Mouse (Mus musculus) hindbrain, embryonic 15.5 days (tissue): ENCODE data around the gene Aldh3b1. TPM values are rescaled to one million over a fixed set of nuclear protein-coding genes. Genes with fewer than 3 reads are reported as not detected.

ENCODE experiments used
- ATAC-seq: fragments of 200-750 bp; cut with Nextera tagmentation; 2 replicates; pipeline ENCODE4 v1.8.0; 2017; ENCODE audit warnings: low read depth, moderate number of reproducible peaks, moderate TSS enrichment; ENCODE audit not compliant: low FRiP score
- H3K27ac ChIP-seq: fragments of 300-500 bp; sonication (generic); replicated peaks from 2 replicates; pipeline ENCODE4 v1.5.1; 2015; ENCODE audit warnings: mild to moderate bottlenecking, inconsistent platforms
- H3K27me3 ChIP-seq: fragments of 300-500 bp; sonication (generic); 2 replicates; pipeline ENCODE4 v1.6.1; 2015; ENCODE audit warnings: control low read depth, inconsistent platforms
- H3K36me3 ChIP-seq: fragments of 300-500 bp; sonication (generic); 2 replicates; pipeline ENCODE4 v1.6.1; 2015; ENCODE audit warnings: control low read depth, inconsistent platforms
- H3K4me1 ChIP-seq: fragments of 300-500 bp; sonication (generic); replicated peaks from 2 replicates; pipeline ENCODE4 v1.6.1; 2015; ENCODE audit warnings: control low read depth, inconsistent platforms
- H3K4me2 ChIP-seq: fragments of 300-500 bp; sonication (generic); 2 replicates; pipeline ENCODE4 v1.6.1; 2015; ENCODE audit warnings: moderate library complexity, mild to moderate bottlenecking, inconsistent platforms
- H3K4me3 ChIP-seq: fragments of 300-500 bp; sonication (generic); 2 replicates; pipeline ENCODE4 v1.5.1; 2015; ENCODE audit warnings: mild to moderate bottlenecking, inconsistent platforms
- H3K9ac ChIP-seq: fragments of 300-500 bp; sonication (generic); 2 replicates; pipeline ENCODE4 v1.6.1; 2015; ENCODE audit warnings: inconsistent platforms
- H3K9me3 ChIP-seq: fragments of 300-500 bp; sonication (generic); 2 replicates; pipeline ENCODE4 v1.6.1; 2016; ENCODE audit warnings: control low read depth, inconsistent platforms
- WGBS: fragments of 180-500 bp; shearing (Covaris S2); methylation state at CpG from one replicate; pipeline ENCODE4 v1.1.7; 2015; 5-methylcytosine and 5-hydroxymethylcytosine counted together
- polyA plus RNA-seq: library from polyadenylated mRNA; unstranded; fragments of >200 nt; fragmentation: Nextera tagmentation; extraction: Ambion mirVana; gene quantifications from 2 replicates; pipeline ENCODE4 v1.2.1, GENCODE M21; 2015

Gene Aldh3b1
- polyA plus RNA-seq, 1 experiment from 2014 or later: 2.7 TPM

- Histone ChIP-seq H3K36me3 (no peaks in the 10 kb centered on the region), H3K27ac (no peak overlapping the region), H3K4me1 (peaks cover 16% of the 10 kb centered on the region), H3K9ac (peak overlapping the region; percentile 34; the same call in 1 of the 2 replicates), H3K4me3 (peak overlapping the region; percentile 37), H3K4me2 (peak overlapping the region; percentile 72), H3K27me3 (peaks cover 10% of the 10 kb centered on the region; the same call in 1 of the 2 replicates), H3K9me3 (no peaks in the 10 kb centered on the region)
- 0 out of 2 replicates have a peak, but pooled peaks have one; percentile 27 for ATAC-seq
- 8% methylated on average over 22 of the region's 22 CpGs for WGBS
Observed at GRCm38 (mm10) chr19:3935896-3936850, 6.6 kb upstream of the Aldh3b1 start.

GRCm38 (mm10) chr19:3935032-3935895, 5.7 kb upstream of the Aldh3b1 start, which contains the start of gene Unc93b1:
TSS of gene Unc93b1 (plus strand) at chr19:3935186.
- Histone ChIP-seq H3K9me3 (no peaks in the 10 kb centered on the region), H3K27me3 (peaks cover 10% of the 10 kb centered on the region; the same call in 1 of the 2 replicates), H3K9ac (peak within 1 kb of the TSS; percentile 34; the same call in 1 of the 2 replicates), H3K36me3 (no peaks in the 10 kb centered on the region), H3K27ac (no peak within 1 kb of the TSS), H3K4me2 (peak within 1 kb of the TSS; percentile 72), H3K4me3 (peak within 1 kb of the TSS; percentile 37), H3K4me1 (peaks cover 25% of the 10 kb centered on the region)
- 9% methylated on average over 41 of the region's 42 CpGs for WGBS
- ATAC-seq: peak; percentile 69; the same call in 1 of the 2 replicates

- Histone ChIP-seq H3K4me1 (peaks cover 41% of the 10 kb centered on the region), H3K36me3 (no peaks in the 10 kb centered on the region), H3K27me3 (peaks cover 10% of the 10 kb centered on the region; the same call in 1 of the 2 replicates), H3K27ac (no peak overlapping the region), H3K4me2 (no peak overlapping the region), H3K9ac (no peak overlapping the region), H3K9me3 (no peaks in the 10 kb centered on the region), H3K4me3 (no peak overlapping the region)
- 91% methylated on average over 9 of the region's 9 CpGs for WGBS
- ATAC-seq: no peak
Observed at GRCm38 (mm10) chr19:3931716-3932115, 2.1 kb upstream of the Aldh3b1 start.

- no peaks in the 10 kb centered on the region for H3K36me3 ChIP-seq
- H3K27me3 ChIP-seq: peaks cover 6% of the 10 kb centered on the region; the same call in 1 of the 2 replicates
- H3K9ac ChIP-seq: no peak overlapping the region
- H3K9me3 ChIP-seq: no peaks in the 10 kb centered on the region
- WGBS: 65% methylated on average over 21 of the region's 21 CpGs
- no peak overlapping the region for H3K4me2 ChIP-seq
- H3K27ac ChIP-seq: peak overlapping the region; percentile 73
- peaks cover 29% of the 10 kb centered on the region for H3K4me1 ChIP-seq
- no peak for ATAC-seq
- H3K4me3 ChIP-seq: no peak overlapping the region
Observed at GRCm38 (mm10) chr19:3930262-3931057, 852 bp upstream of the Aldh3b1 start.

- no peak overlapping the region for H3K4me3 ChIP-seq
- no peaks in the 10 kb centered on the region for H3K36me3 ChIP-seq
- no peak overlapping the region for H3K9ac ChIP-seq
- peaks cover 25% of the 10 kb centered on the region for H3K4me1 ChIP-seq
- WGBS: 58% methylated on average over 4 of the region's 4 CpGs
- no peaks in the 10 kb centered on the region for H3K9me3 ChIP-seq
- no peaks in the 10 kb centered on the region for H3K27me3 ChIP-seq
- no peak overlapping the region; the same call in 1 of the 2 replicates for H3K4me2 ChIP-seq
- ATAC-seq: 0 out of 2 replicates have a peak, but pooled peaks have one; percentile 3
- H3K27ac ChIP-seq: peak overlapping the region; percentile 73; the same call in 1 of the 2 replicates
Observed at GRCm38 (mm10) chr19:3928779-3929178, 829 bp downstream of the Aldh3b1 start.

GRCm38 (mm10) chr19:3927989-3928388, 1.6 kb downstream of the Aldh3b1 start:
- H3K4me2 ChIP-seq: no peak overlapping the region
- peaks cover 25% of the 10 kb centered on the region for H3K4me1 ChIP-seq
- H3K4me3 ChIP-seq: no peak overlapping the region
- no peak overlapping the region for H3K27ac ChIP-seq
- H3K9me3 ChIP-seq: no peaks in the 10 kb centered on the region
- no peaks in the 10 kb centered on the region for H3K36me3 ChIP-seq
- no peak for ATAC-seq
- no peaks in the 10 kb centered on the region for H3K27me3 ChIP-seq
- 81% methylated on average over 4 of the region's 4 CpGs for WGBS
- H3K9ac ChIP-seq: no peak overlapping the region

GRCm38 (mm10) chr19:3926685-3927084, 2.9 kb downstream of the Aldh3b1 start:
- Histone ChIP-seq H3K4me3 (no peak overlapping the region), H3K27me3 (no peaks in the 10 kb centered on the region), H3K36me3 (no peaks in the 10 kb centered on the region), H3K9me3 (no peaks in the 10 kb centered on the region), H3K4me1 (peaks cover 25% of the 10 kb centered on the region), H3K27ac (no peak overlapping the region), H3K9ac (no peak overlapping the region), H3K4me2 (no peak overlapping the region)
- 65% methylated on average over 6 of the region's 6 CpGs for WGBS
- ATAC-seq: no peak

- no peak for ATAC-seq
- WGBS: 70% methylated on average over 3 of the region's 3 CpGs
Observed at GRCm38 (mm10) chr19:3926279-3926678, 3.3 kb downstream of the Aldh3b1 start.

GRCm38 (mm10) chr19:3925859-3926258, 3.7 kb downstream of the Aldh3b1 start:
- Histone ChIP-seq H3K9me3 (no peaks in the 10 kb centered on the region), H3K9ac (no peak overlapping the region), H3K4me2 (no peak overlapping the region), H3K27me3 (no peaks in the 10 kb centered on the region), H3K36me3 (no peaks in the 10 kb centered on the region), H3K4me3 (no peak overlapping the region), H3K4me1 (peaks cover 22% of the 10 kb centered on the region), H3K27ac (no peak overlapping the region)
- ATAC-seq: no peak
- WGBS: 80% methylated on average over 6 of the region's 6 CpGs

More at GRCm38 (mm10) chr19:3926279-3926678, 3.3 kb downstream of the Aldh3b1 start:
- Histone ChIP-seq H3K9me3 (no peaks in the 10 kb centered on the region), H3K4me1 (peaks cover 25% of the 10 kb centered on the region), H3K27me3 (no peaks in the 10 kb centered on the region), H3K36me3 (no peaks in the 10 kb centered on the region), H3K4me2 (no peak overlapping the region), H3K4me3 (no peak overlapping the region), H3K9ac (no peak overlapping the region), H3K27ac (no peak overlapping the region)

GRCm38 (mm10) chr19:3924868-3925267, 4.7 kb downstream of the Aldh3b1 start:
- Histone ChIP-seq H3K27me3 (no peaks in the 10 kb centered on the region), H3K36me3 (no peaks in the 10 kb centered on the region), H3K9ac (no peak overlapping the region), H3K4me1 (peaks cover 12% of the 10 kb centered on the region), H3K27ac (no peak overlapping the region), H3K4me2 (no peak overlapping the region), H3K4me3 (no peak overlapping the region), H3K9me3 (no peaks in the 10 kb centered on the region)
- no peak for ATAC-seq
- WGBS: 96% methylated on average over 7 of the region's 7 CpGs

- H3K27me3 ChIP-seq: no peaks in the 10 kb centered on the region
- no peak for ATAC-seq
- WGBS: 80% methylated on average over 8 of the region's 8 CpGs
- H3K4me2 ChIP-seq: no peak overlapping the region
- no peak overlapping the region for H3K4me3 ChIP-seq
- no peaks in the 10 kb centered on the region for H3K9me3 ChIP-seq
- H3K4me1 ChIP-seq: peaks cover 5% of the 10 kb centered on the region; the same call in 1 of the 2 replicates
- no peaks in the 10 kb centered on the region for H3K36me3 ChIP-seq
- no peak overlapping the region for H3K27ac ChIP-seq
- no peak overlapping the region for H3K9ac ChIP-seq
Observed at GRCm38 (mm10) chr19:3924190-3924589, 5.4 kb downstream of the Aldh3b1 start.
